Mouse (Mus musculus): Measurements from ENCODE around the gene Icam2.

GRCm38 (mm10) chr11:106374979-106375378 lies 12.9 kb downstream of the Icam2 start:
- no peak for TF ChIP-seq GATA1 (IDR thresholded peaks at IDR 0.05; ENCODE audit: low read depth, low read length)
- no peak for TF ChIP-seq POLR2A (IDR thresholded peaks at IDR 0.05; ENCODE audit: control insufficient read depth in 1 of 2, insufficient read depth in 1 of 2, low read depth in 1 of 2, low read length in 2 of 2, poor library complexity in 1 of 2)
- TF ChIP-seq POLR2AphosphoS2 (IDR thresholded peaks at IDR 0.05; ENCODE audit: low read length): peak; percentile 20; the same call in 1 of the 2 replicates
- TF ChIP-seq CTCF (IDR thresholded peaks at IDR 0.05 in 2 of 3, conservative IDR thresholded peaks at IDR 0.05 in 1 of 3; ENCODE audit: control insufficient read depth in 1 of 3, insufficient read depth in 1 of 3, low read depth in 2 of 3, low read length in 3 of 3, poor library complexity in 1 of 3, severe bottlenecking in 1 of 3): no peak
- no peak for TF ChIP-seq HCFC1 (IDR thresholded peaks at IDR 0.05; ENCODE audit: low read depth, low read length)
- TF ChIP-seq MXI1 (IDR thresholded peaks at IDR 0.05; ENCODE audit: low read depth, low read length): no peak
- no peak for TF ChIP-seq USF1 (IDR thresholded peaks at IDR 0.05; ENCODE audit: low read depth, low read length)
